Mouse (Mus musculus): ENCODE data around the gene Gm5129. TPM values are rescaled to one million over a fixed set of nuclear protein-coding genes. Genes with fewer than 3 reads are reported as not detected.
"Not testable (repeated sequence)": the region's sequence is repeated elsewhere in the genome, so short reads cannot be mapped to it uniquely, and the experiment has no call there.

Gm5129 gene
- polyA plus RNA-seq (2015; fragmentation: Nextera tagmentation; extraction: Ambion mirVana): not detected in 2 replicates

GRCm38 (mm10) chr5:29735557-29736061 lies at the start of gene Gm5129, which contains the start of gene Dnajb6:
Gm5129 (minus strand) TSS chr5:29735936.
Dnajb6 (plus strand) TSS chr5:29735688.
- H3K4me1 ChIP-seq (ENCODE audit: insufficient read depth, low read length): peaks cover 29% of the 10 kb centered on the region
- WGBS: under 1% methylated on average over 46 of the region's 46 CpGs
- peak within 1 kb of the TSS; percentile 98 for H3K4me3 ChIP-seq (ENCODE audit: low read length)

GRCm38 (mm10) chr5:29784906-29785305 lies 49.2 kb upstream of the Gm5129 start:
- H3K4me2 ChIP-seq (replicated peaks; ENCODE audit: low read depth, low read length); H3K4me3 ChIP-seq (ENCODE audit: low read length); H3K36me3 ChIP-seq (ENCODE audit: insufficient read depth, low read length): not testable (repeated sequence)

More at GRCm38 (mm10) chr5:29735557-29736061, at the start of gene Gm5129, which contains the start of gene Dnajb6:
- H3K4me2 ChIP-seq (replicated peaks; ENCODE audit: low read depth, low read length): peak within 1 kb of the TSS; percentile 79
- H3K36me3 ChIP-seq (ENCODE audit: insufficient read depth, low read length): no peaks in the 10 kb centered on the region
- H3K9ac ChIP-seq (replicated peaks; ENCODE audit: low read length): peak within 1 kb of the TSS; percentile 96
- H3K27me3 ChIP-seq (ENCODE audit: insufficient read depth, low read length): no peaks in the 10 kb centered on the region
- H3K27ac ChIP-seq (ENCODE audit: low read length): peak within 1 kb of the TSS; percentile 97
- ATAC-seq (ENCODE audit: low FRiP score, low TSS enrichment): peak; percentile 96
- no peaks in the 10 kb centered on the region for H3K9me3 ChIP-seq (ENCODE audit: low read length)

GRCm38 (mm10) chr5:29782261-29782660 lies 46.5 kb upstream of the Gm5129 start:
- no peaks in the 10 kb centered on the region for H3K27me3 ChIP-seq (ENCODE audit: insufficient read depth, low read length)
- H3K4me1 ChIP-seq (ENCODE audit: insufficient read depth, low read length): no peaks in the 10 kb centered on the region
- no peaks in the 10 kb centered on the region for H3K9me3 ChIP-seq (ENCODE audit: low read length)
- no peak for ATAC-seq (ENCODE audit: low FRiP score, low TSS enrichment)
- H3K27ac ChIP-seq (ENCODE audit: low read length): no peak overlapping the region
- WGBS: 79% methylated on average over 3 of the region's 3 CpGs
- no peak overlapping the region for H3K4me3 ChIP-seq (ENCODE audit: low read length)
- H3K36me3 ChIP-seq (ENCODE audit: insufficient read depth, low read length): peaks cover 5% of the 10 kb centered on the region; the same call in 1 of the 2 replicates
- no peak overlapping the region for H3K4me2 ChIP-seq (replicated peaks; ENCODE audit: low read depth, low read length)
- H3K9ac ChIP-seq (replicated peaks; ENCODE audit: low read length): no peak overlapping the region

More at GRCm38 (mm10) chr5:29784906-29785305, 49.2 kb upstream of the Gm5129 start:
- not testable (repeated sequence) for H3K9me3 ChIP-seq (ENCODE audit: low read length); H3K27me3 ChIP-seq (ENCODE audit: insufficient read depth, low read length); ATAC-seq (ENCODE audit: low FRiP score, low TSS enrichment); H3K9ac ChIP-seq (replicated peaks; ENCODE audit: low read length); H3K4me1 ChIP-seq (ENCODE audit: insufficient read depth, low read length); H3K27ac ChIP-seq (ENCODE audit: low read length)
- 93% methylated on average over 9 of the region's 13 CpGs for WGBS

GRCm38 (mm10) chr5:29779733-29780132 lies 44.0 kb upstream of the Gm5129 start:
- WGBS: 97% methylated on average over 8 of the region's 9 CpGs
- H3K27ac ChIP-seq (ENCODE audit: low read length); H3K36me3 ChIP-seq (ENCODE audit: insufficient read depth, low read length); H3K4me1 ChIP-seq (ENCODE audit: insufficient read depth, low read length); H3K27me3 ChIP-seq (ENCODE audit: insufficient read depth, low read length); H3K9me3 ChIP-seq (ENCODE audit: low read length); H3K4me3 ChIP-seq (ENCODE audit: low read length); H3K9ac ChIP-seq (replicated peaks; ENCODE audit: low read length); ATAC-seq (ENCODE audit: low FRiP score, low TSS enrichment); H3K4me2 ChIP-seq (replicated peaks; ENCODE audit: low read depth, low read length): not testable (repeated sequence)

GRCm38 (mm10) chr5:29778029-29778428 lies 42.3 kb upstream of the Gm5129 start:
- Histone ChIP-seq H3K4me3 (ENCODE audit: low read length) (no peak overlapping the region), H3K4me2 (replicated peaks; ENCODE audit: low read depth, low read length) (no peak overlapping the region), H3K27ac (ENCODE audit: low read length) (no peak overlapping the region), H3K36me3 (ENCODE audit: insufficient read depth, low read length) (peaks cover 9% of the 10 kb centered on the region; the same call in 1 of the 2 replicates), H3K9ac (replicated peaks; ENCODE audit: low read length) (no peak overlapping the region), H3K9me3 (ENCODE audit: low read length) (no peaks in the 10 kb centered on the region), H3K27me3 (ENCODE audit: insufficient read depth, low read length) (no peaks in the 10 kb centered on the region), H3K4me1 (ENCODE audit: insufficient read depth, low read length) (peaks cover 12% of the 10 kb centered on the region)
- 92% methylated on average over 6 of the region's 6 CpGs for WGBS
- ATAC-seq (ENCODE audit: low FRiP score, low TSS enrichment): no peak

- no peak overlapping the region for H3K9ac ChIP-seq (replicated peaks; ENCODE audit: low read length)
- H3K27ac ChIP-seq (ENCODE audit: low read length): no peak overlapping the region
- no peaks in the 10 kb centered on the region for H3K27me3 ChIP-seq (ENCODE audit: insufficient read depth, low read length)
- H3K4me2 ChIP-seq (replicated peaks; ENCODE audit: low read depth, low read length): no peak overlapping the region
- ATAC-seq (ENCODE audit: low FRiP score, low TSS enrichment): no peak
- no peaks in the 10 kb centered on the region for H3K9me3 ChIP-seq (ENCODE audit: low read length)
- H3K4me3 ChIP-seq (ENCODE audit: low read length): no peak overlapping the region
- peaks cover 22% of the 10 kb centered on the region for H3K4me1 ChIP-seq (ENCODE audit: insufficient read depth, low read length)
- 76% methylated on average over 5 of the region's 5 CpGs for WGBS
- H3K36me3 ChIP-seq (ENCODE audit: insufficient read depth, low read length): peaks cover 13% of the 10 kb centered on the region
Measured at GRCm38 (mm10) chr5:29775437-29775836, 39.7 kb upstream of the Gm5129 start.

GRCm38 (mm10) chr5:29773460-29774150 lies 37.9 kb upstream of the Gm5129 start:
- peak; percentile 64 for ATAC-seq (ENCODE audit: low FRiP score, low TSS enrichment)
- peaks cover 18% of the 10 kb centered on the region for H3K36me3 ChIP-seq (ENCODE audit: insufficient read depth, low read length)
- no peak overlapping the region for H3K4me2 ChIP-seq (replicated peaks; ENCODE audit: low read depth, low read length)
- no peaks in the 10 kb centered on the region for H3K27me3 ChIP-seq (ENCODE audit: insufficient read depth, low read length)
- no peaks in the 10 kb centered on the region for H3K9me3 ChIP-seq (ENCODE audit: low read length)
- peaks cover 22% of the 10 kb centered on the region for H3K4me1 ChIP-seq (ENCODE audit: insufficient read depth, low read length)
- no peak overlapping the region for H3K4me3 ChIP-seq (ENCODE audit: low read length)
- 56% methylated on average over 13 of the region's 13 CpGs for WGBS
- no peak overlapping the region; the same call in 1 of the 2 replicates for H3K9ac ChIP-seq (replicated peaks; ENCODE audit: low read length)
- peak overlapping the region; percentile 25; the same call in 1 of the 2 replicates for H3K27ac ChIP-seq (ENCODE audit: low read length)

- H3K9ac ChIP-seq (replicated peaks; ENCODE audit: low read length): no peak overlapping the region
- H3K27me3 ChIP-seq (ENCODE audit: insufficient read depth, low read length): no peaks in the 10 kb centered on the region
- no peaks in the 10 kb centered on the region for H3K9me3 ChIP-seq (ENCODE audit: low read length)
- H3K27ac ChIP-seq (ENCODE audit: low read length): peak overlapping the region; percentile 25; the same call in 1 of the 2 replicates
- ATAC-seq (ENCODE audit: low FRiP score, low TSS enrichment): peak; percentile 47; the same call in 1 of the 2 replicates
- no peak overlapping the region for H3K4me2 ChIP-seq (replicated peaks; ENCODE audit: low read depth, low read length)
- 46% methylated on average over 4 of the region's 4 CpGs for WGBS
- H3K4me1 ChIP-seq (ENCODE audit: insufficient read depth, low read length): peaks cover 22% of the 10 kb centered on the region
- peaks cover 24% of the 10 kb centered on the region for H3K36me3 ChIP-seq (ENCODE audit: insufficient read depth, low read length)
- no peak overlapping the region for H3K4me3 ChIP-seq (ENCODE audit: low read length)
Measured at GRCm38 (mm10) chr5:29772651-29773330, 37.1 kb upstream of the Gm5129 start.

GRCm38 (mm10) chr5:29772038-29772437 lies 36.3 kb upstream of the Gm5129 start:
- peaks cover 22% of the 10 kb centered on the region for H3K4me1 ChIP-seq (ENCODE audit: insufficient read depth, low read length)
- no peaks in the 10 kb centered on the region for H3K9me3 ChIP-seq (ENCODE audit: low read length)
- no peaks in the 10 kb centered on the region for H3K27me3 ChIP-seq (ENCODE audit: insufficient read depth, low read length)
- 54% methylated on average over 2 of the region's 2 CpGs for WGBS
- H3K9ac ChIP-seq (replicated peaks; ENCODE audit: low read length): no peak overlapping the region
- H3K27ac ChIP-seq (ENCODE audit: low read length): no peak overlapping the region
- H3K4me2 ChIP-seq (replicated peaks; ENCODE audit: low read depth, low read length): no peak overlapping the region
- ATAC-seq (ENCODE audit: low FRiP score, low TSS enrichment): no peak
- H3K36me3 ChIP-seq (ENCODE audit: insufficient read depth, low read length): peaks cover 29% of the 10 kb centered on the region
- H3K4me3 ChIP-seq (ENCODE audit: low read length): no peak overlapping the region

Data from kidney, embryonic 16.5 days (tissue).